Mouse (Mus musculus) kidney, embryonic 16.5 days (tissue): ENCODE measurements at regions not wholly inside any gene's neighbourhood (a gene's known extent, or its start where the extent isn't known, plus 50 kb on each side); places are given as distances from the start of the nearest gene placed in this dataset.

ENCODE experiments used
- ATAC-seq: fragments of 200-750 bp; cut with Nextera tagmentation; 2 replicates; pipeline ENCODE4 v1.8.0; 2017; ENCODE audit warnings: moderate TSS enrichment; ENCODE audit not compliant: low FRiP score, low TSS enrichment
- H3K27ac ChIP-seq: fragments of 300-500 bp; sonication (generic); 2 replicates; pipeline ENCODE4 v1.5.1; 2014; ENCODE audit warnings: low read length
- H3K27me3 ChIP-seq: fragments of 300-500 bp; sonication (generic); 2 replicates; pipeline ENCODE4 v1.6.1; 2014; ENCODE audit warnings: low read length, control low read depth, mixed read lengths; ENCODE audit not compliant: insufficient read depth
- H3K36me3 ChIP-seq: fragments of 300-500 bp; sonication (generic); 2 replicates; pipeline ENCODE4 v1.6.1; 2014; ENCODE audit warnings: low read length, control low read depth, mixed read lengths; ENCODE audit not compliant: insufficient read depth
- H3K4me1 ChIP-seq: fragments of 300-500 bp; sonication (generic); 2 replicates; pipeline ENCODE4 v1.6.1; 2014; ENCODE audit warnings: low read length, control low read depth, mixed read lengths; ENCODE audit not compliant: insufficient read depth
- H3K4me2 ChIP-seq: fragments of 300-500 bp; sonication (generic); replicated peaks from 2 replicates; pipeline ENCODE4 v1.6.1; 2014; ENCODE audit warnings: low read depth, low read length
- H3K4me3 ChIP-seq: fragments of 300-500 bp; sonication (generic); 2 replicates; pipeline ENCODE4 v1.5.1; 2014; ENCODE audit warnings: mild to moderate bottlenecking, low read length
- H3K9ac ChIP-seq: fragments of 300-500 bp; sonication (generic); replicated peaks from 2 replicates; pipeline ENCODE4 v1.6.1; 2014; ENCODE audit warnings: low read length
- H3K9me3 ChIP-seq: fragments of 300-500 bp; sonication (generic); 2 replicates; pipeline ENCODE4 v1.6.1; 2016; ENCODE audit warnings: low read length, control low read depth
- WGBS: fragments of 180-500 bp; shearing (Covaris S2); extraction: QIAGEN DNeasy Blood & Tissue Kit; methylation state at CpG from one replicate; pipeline ENCODE4 v1.1.7; 2014; 5-methylcytosine and 5-hydroxymethylcytosine counted together

DNA sequence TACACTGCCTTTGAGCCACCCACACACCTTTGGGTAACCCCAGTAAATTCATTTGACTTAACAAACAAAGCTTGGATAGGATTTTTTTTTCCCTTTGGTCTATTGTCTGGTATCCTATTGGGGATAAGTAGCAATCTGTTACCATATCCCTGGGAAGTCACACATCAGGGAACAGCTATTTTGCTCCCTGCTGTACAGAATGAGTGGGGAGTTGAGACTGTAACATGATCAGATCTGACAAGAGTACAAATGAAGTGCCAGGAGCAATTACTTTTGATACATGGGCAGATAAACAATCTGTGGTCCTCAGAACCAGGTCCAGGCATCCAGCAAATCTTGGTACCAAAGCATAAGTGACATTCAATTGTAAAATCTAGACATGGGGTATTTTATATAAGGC lies 262.8 kb upstream of the Mctp2 start:
- ATAC-seq: peak; percentile 88
- Histone ChIP-seq H3K36me3 (no peaks in the 10 kb centered on the region), H3K9me3 (no peaks in the 10 kb centered on the region)

GRCm38 (mm10) chr7:72574316-72574715 lies 267.9 kb upstream of the Mctp2 start:
- Histone ChIP-seq H3K9me3 (no peaks in the 10 kb centered on the region), H3K27me3 (no peaks in the 10 kb centered on the region), H3K4me2 (no peak overlapping the region), H3K9ac (no peak overlapping the region), H3K27ac (no peak overlapping the region), H3K4me3 (no peak overlapping the region), H3K4me1 (peaks cover 6% of the 10 kb centered on the region; the same call in 1 of the 2 replicates), H3K36me3 (no peaks in the 10 kb centered on the region)
- ATAC-seq: no peak
- 71% methylated on average over 1 of the region's 1 CpGs for WGBS

More for the DNA sequence above, 262.8 kb upstream of the Mctp2 start:
- Histone ChIP-seq H3K27ac (no peak overlapping the region), H3K4me2 (no peak overlapping the region), H3K4me3 (no peak overlapping the region), H3K27me3 (no peaks in the 10 kb centered on the region), H3K9ac (no peak overlapping the region), H3K4me1 (peaks cover 9% of the 10 kb centered on the region; the same call in 1 of the 2 replicates)

GRCm38 (mm10) chr7:72584427-72584826 lies 278.0 kb upstream of the Mctp2 start:
- no peaks in the 10 kb centered on the region for H3K27me3 ChIP-seq
- no peak for ATAC-seq
- 84% methylated on average over 3 of the region's 3 CpGs for WGBS

DNA sequence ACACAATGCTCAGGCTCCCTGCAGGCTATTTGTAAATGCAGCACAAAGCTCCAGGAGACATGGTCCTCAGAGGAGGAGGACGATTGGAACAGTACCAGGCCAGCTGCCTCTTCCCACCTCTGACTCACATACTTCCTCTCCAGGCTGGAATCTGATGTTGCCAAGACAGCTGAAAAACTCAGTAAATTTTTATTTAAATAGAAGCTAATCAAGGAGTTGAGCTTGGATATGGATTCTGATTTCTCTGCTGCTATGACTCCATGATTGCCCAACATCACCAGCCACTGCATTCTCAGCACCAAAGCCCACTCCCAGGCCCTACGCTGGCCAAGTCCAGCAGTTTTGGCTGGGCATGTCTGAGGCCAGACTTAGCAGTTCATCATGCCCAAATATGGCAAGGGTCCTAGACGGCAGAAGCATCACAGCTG lies 282.8 kb upstream of the Mctp2 start:
- Histone ChIP-seq H3K27me3 (no peaks in the 10 kb centered on the region), H3K4me1 (no peaks in the 10 kb centered on the region), H3K36me3 (no peaks in the 10 kb centered on the region), H3K9me3 (no peaks in the 10 kb centered on the region), H3K4me2 (no peak overlapping the region), H3K9ac (no peak overlapping the region), H3K27ac (no peak overlapping the region), H3K4me3 (no peak overlapping the region)
- no peak for ATAC-seq
- WGBS: 69% methylated on average over 3 of the region's 3 CpGs

More at GRCm38 (mm10) chr7:72584427-72584826, 278.0 kb upstream of the Mctp2 start:
- H3K4me2 ChIP-seq: no peak overlapping the region
- no peaks in the 10 kb centered on the region for H3K9me3 ChIP-seq
- no peak overlapping the region for H3K9ac ChIP-seq
- no peaks in the 10 kb centered on the region for H3K4me1 ChIP-seq
- no peaks in the 10 kb centered on the region for H3K36me3 ChIP-seq
- H3K27ac ChIP-seq: no peak overlapping the region
- H3K4me3 ChIP-seq: no peak overlapping the region

GRCm38 (mm10) chr7:72590351-72591115 lies 284.1 kb upstream of the Mctp2 start:
- Histone ChIP-seq H3K4me1 (no peaks in the 10 kb centered on the region), H3K27ac (no peak overlapping the region), H3K9me3 (no peaks in the 10 kb centered on the region), H3K27me3 (no peaks in the 10 kb centered on the region), H3K36me3 (no peaks in the 10 kb centered on the region), H3K9ac (no peak overlapping the region), H3K4me2 (no peak overlapping the region), H3K4me3 (no peak overlapping the region)
- 70% methylated on average over 4 of the region's 4 CpGs for WGBS
- no peak for ATAC-seq

GRCm38 (mm10) chr7:72592110-72592509 lies 285.7 kb upstream of the Mctp2 start:
- no peak overlapping the region for H3K27ac ChIP-seq
- WGBS: 69% methylated on average over 6 of the region's 6 CpGs
- H3K36me3 ChIP-seq: no peaks in the 10 kb centered on the region
- H3K4me2 ChIP-seq: no peak overlapping the region
- no peaks in the 10 kb centered on the region for H3K4me1 ChIP-seq
- H3K9me3 ChIP-seq: no peaks in the 10 kb centered on the region
- no peak overlapping the region for H3K9ac ChIP-seq
- ATAC-seq: no peak
- H3K4me3 ChIP-seq: no peak overlapping the region
- no peaks in the 10 kb centered on the region for H3K27me3 ChIP-seq

- Histone ChIP-seq H3K9me3 (no peaks in the 10 kb centered on the region), H3K36me3 (no peaks in the 10 kb centered on the region), H3K4me1 (no peaks in the 10 kb centered on the region), H3K27me3 (no peaks in the 10 kb centered on the region), H3K9ac (no peak overlapping the region), H3K27ac (no peak overlapping the region), H3K4me3 (no peak overlapping the region), H3K4me2 (no peak overlapping the region)
- no peak for ATAC-seq
- 73% methylated on average over 3 of the region's 3 CpGs for WGBS
Observed at GRCm38 (mm10) chr7:72592649-72593048, 286.2 kb upstream of the Mctp2 start.

DNA sequence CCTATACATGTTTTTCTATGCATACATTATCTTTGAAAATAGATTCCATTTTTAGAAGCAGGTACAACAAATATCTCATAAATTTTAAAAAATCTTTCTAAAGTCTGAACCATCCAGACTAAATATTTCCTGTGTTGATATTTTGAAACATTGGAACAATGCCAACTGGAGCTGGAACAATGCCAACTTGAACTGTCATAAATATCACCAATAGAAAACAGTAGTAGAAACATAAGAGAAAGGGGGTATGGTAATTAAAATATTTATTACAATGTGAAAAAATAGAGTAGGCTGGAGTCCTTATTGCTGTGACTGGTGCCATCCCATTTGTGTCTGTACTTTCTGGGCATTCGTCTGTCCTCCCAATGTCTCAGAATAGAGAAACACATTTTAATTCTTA lies 286.9 kb upstream of the Mctp2 start:
- 84% methylated on average over 1 of the region's 1 CpGs for WGBS
- H3K36me3 ChIP-seq: no peaks in the 10 kb centered on the region

GRCm38 (mm10) chr7:72594741-72595140 lies 288.3 kb upstream of the Mctp2 start:
- no peak for ATAC-seq
- no peak overlapping the region for H3K4me2 ChIP-seq
- H3K4me1 ChIP-seq: no peaks in the 10 kb centered on the region
- no peak overlapping the region for H3K9ac ChIP-seq
- H3K27ac ChIP-seq: no peak overlapping the region
- no peaks in the 10 kb centered on the region for H3K9me3 ChIP-seq
- WGBS: 80% methylated on average over 1 of the region's 1 CpGs
- H3K36me3 ChIP-seq: no peaks in the 10 kb centered on the region
- H3K27me3 ChIP-seq: no peaks in the 10 kb centered on the region
- no peak overlapping the region for H3K4me3 ChIP-seq

More for the DNA sequence above, 286.9 kb upstream of the Mctp2 start:
- Histone ChIP-seq H3K4me1 (no peaks in the 10 kb centered on the region), H3K9me3 (no peaks in the 10 kb centered on the region), H3K27ac (no peak overlapping the region), H3K27me3 (no peaks in the 10 kb centered on the region), H3K9ac (no peak overlapping the region), H3K4me3 (no peak overlapping the region), H3K4me2 (no peak overlapping the region)
- ATAC-seq: no peak

GRCm38 (mm10) chr7:72596985-72597384 lies 290.6 kb upstream of the Mctp2 start:
- no peaks in the 10 kb centered on the region for H3K36me3 ChIP-seq
- no peaks in the 10 kb centered on the region for H3K4me1 ChIP-seq
- H3K27me3 ChIP-seq: no peaks in the 10 kb centered on the region
- no peak overlapping the region for H3K4me2 ChIP-seq
- ATAC-seq: no peak
- no peak overlapping the region for H3K4me3 ChIP-seq
- no peak overlapping the region for H3K9ac ChIP-seq
- H3K9me3 ChIP-seq: no peaks in the 10 kb centered on the region
- no peak overlapping the region for H3K27ac ChIP-seq
